Mouse (Mus musculus): ENCODE results near the gene Gldn. TPM values are rescaled to one million over a fixed set of nuclear protein-coding genes. Genes with fewer than 3 reads are reported as not detected.

Gene Gldn
- polyA plus RNA-seq, 1 experiment from 2014 or later: not detected

GRCm38 (mm10) chr9:54323456-54323855, 37.2 kb downstream of the Gldn start:
- no peak for ATAC-seq (ENCODE audit: insufficient number of reproducible peaks, insufficient read depth, low FRiP score, low read depth)
- 37% methylated on average over 8 of the region's 8 CpGs for WGBS
- Histone ChIP-seq H3K27ac (replicated peaks in 1 of 2; ENCODE audit: control insufficient read depth in 1 of 2, insufficient read depth in 1 of 2, low read depth in 2 of 2, low read length in 2 of 2) (no peak overlapping the region), H3K27me3 (ENCODE audit: control insufficient read depth, insufficient read depth, low read length) (no peaks in the 10 kb centered on the region), H3K4me1 (ENCODE audit: control insufficient read depth in 2 of 2, insufficient read depth in 2 of 2, low read length in 2 of 2) (no peaks in the 10 kb centered on the region), H3K36me3 (ENCODE audit: control insufficient read depth, insufficient read depth, low read length) (no peaks in the 10 kb centered on the region), H3K4me2 (ENCODE audit: low read length) (no peak overlapping the region), H3K9me3 (ENCODE audit: control insufficient read depth, low read length) (no peaks in the 10 kb centered on the region), H3K9ac (ENCODE audit: low read length) (no peak overlapping the region), H3K4me3 (ENCODE audit: control insufficient read depth in 1 of 2, insufficient read depth in 1 of 2, low read depth in 1 of 2, low read length in 2 of 2) (no peak overlapping the region)

DNA sequence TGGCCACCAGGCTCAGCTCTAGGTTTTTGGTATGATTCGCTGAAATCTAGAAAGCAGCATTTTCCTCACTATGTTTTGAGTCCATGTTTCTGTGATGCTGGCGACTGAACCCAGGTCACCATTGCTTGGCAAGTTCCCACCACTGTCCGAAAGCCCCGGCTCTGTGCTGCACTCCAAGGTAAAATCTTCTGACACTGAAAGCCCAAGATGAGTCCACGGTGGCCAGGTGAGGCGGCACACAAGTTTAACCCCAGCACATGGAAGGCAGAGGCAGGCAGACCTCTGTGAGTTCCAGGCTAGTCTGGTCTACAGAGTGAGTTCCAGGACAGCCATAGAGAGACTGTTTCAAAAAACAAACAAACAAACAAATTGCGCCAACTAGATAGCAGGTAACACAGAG, 42.9 kb downstream of the Gldn start:
- no peaks in the 10 kb centered on the region for H3K9me3 ChIP-seq (ENCODE audit: control insufficient read depth, low read length)
- WGBS: 84% methylated on average over 7 of the region's 7 CpGs
- H3K4me1 ChIP-seq (ENCODE audit: control insufficient read depth in 2 of 2, insufficient read depth in 2 of 2, low read length in 2 of 2): no peaks in the 10 kb centered on the region
- no peak overlapping the region for H3K4me2 ChIP-seq (ENCODE audit: low read length)
- H3K27me3 ChIP-seq (ENCODE audit: control insufficient read depth, insufficient read depth, low read length): no peaks in the 10 kb centered on the region
- ATAC-seq (ENCODE audit: insufficient number of reproducible peaks, insufficient read depth, low FRiP score, low read depth): no peak
- no peak overlapping the region for H3K4me3 ChIP-seq (ENCODE audit: control insufficient read depth in 1 of 2, insufficient read depth in 1 of 2, low read depth in 1 of 2, low read length in 2 of 2)
- H3K27ac ChIP-seq (replicated peaks in 1 of 2; ENCODE audit: control insufficient read depth in 1 of 2, insufficient read depth in 1 of 2, low read depth in 2 of 2, low read length in 2 of 2): no peak overlapping the region
- H3K9ac ChIP-seq (ENCODE audit: low read length): no peak overlapping the region
- H3K36me3 ChIP-seq (ENCODE audit: control insufficient read depth, insufficient read depth, low read length): no peaks in the 10 kb centered on the region

- no peaks in the 10 kb centered on the region for H3K36me3 ChIP-seq (ENCODE audit: control insufficient read depth, insufficient read depth, low read length)
- 83% methylated on average over 12 of the region's 12 CpGs for WGBS
- H3K4me2 ChIP-seq (ENCODE audit: low read length): no peak overlapping the region
- ATAC-seq (ENCODE audit: insufficient number of reproducible peaks, insufficient read depth, low FRiP score, low read depth): no peak
- H3K9me3 ChIP-seq (ENCODE audit: control insufficient read depth, low read length): no peaks in the 10 kb centered on the region
- no peak overlapping the region for H3K4me3 ChIP-seq (ENCODE audit: control insufficient read depth in 1 of 2, insufficient read depth in 1 of 2, low read depth in 1 of 2, low read length in 2 of 2)
- no peak overlapping the region for H3K27ac ChIP-seq (replicated peaks in 1 of 2; ENCODE audit: control insufficient read depth in 1 of 2, insufficient read depth in 1 of 2, low read depth in 2 of 2, low read length in 2 of 2)
- no peaks in the 10 kb centered on the region for H3K27me3 ChIP-seq (ENCODE audit: control insufficient read depth, insufficient read depth, low read length)
- no peak overlapping the region for H3K9ac ChIP-seq (ENCODE audit: low read length)
- no peaks in the 10 kb centered on the region for H3K4me1 ChIP-seq (ENCODE audit: control insufficient read depth in 2 of 2, insufficient read depth in 2 of 2, low read length in 2 of 2)
Observed at GRCm38 (mm10) chr9:54335582-54335981, 49.3 kb downstream of the Gldn start.

DNA sequence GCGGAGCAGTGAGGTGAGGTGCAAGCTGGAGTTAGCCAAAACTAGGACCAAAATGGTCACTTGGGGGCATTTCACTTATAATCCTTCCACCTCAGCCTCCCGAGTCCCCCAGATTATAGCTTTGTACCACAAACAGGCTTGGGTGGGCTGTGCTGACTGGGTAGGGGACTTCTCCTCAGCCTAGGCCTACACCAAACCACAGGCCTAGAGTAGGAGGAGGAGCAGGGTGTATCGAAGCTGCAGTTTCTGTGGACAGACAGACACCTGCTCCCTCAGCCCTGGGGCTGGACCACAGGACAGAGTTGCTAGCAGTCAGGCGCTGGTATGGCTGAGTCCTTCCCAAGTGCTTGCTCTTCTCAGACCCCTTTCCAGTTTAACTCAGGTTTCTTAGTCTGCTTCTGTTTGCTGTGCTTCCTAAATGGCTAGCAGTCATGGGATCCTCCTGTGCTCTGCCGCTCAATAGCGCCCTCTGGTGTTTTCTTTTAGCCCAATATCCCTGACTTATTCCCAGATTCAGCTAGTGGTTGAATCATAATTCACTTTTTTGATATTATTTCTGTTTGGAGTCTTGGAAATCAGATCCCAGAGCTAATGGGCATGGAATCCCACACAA, 50.4 kb downstream of the Gldn start:
- Histone ChIP-seq H3K4me1 (ENCODE audit: control insufficient read depth in 2 of 2, insufficient read depth in 2 of 2, low read length in 2 of 2) (no peaks in the 10 kb centered on the region), H3K9me3 (ENCODE audit: control insufficient read depth, low read length) (no peaks in the 10 kb centered on the region), H3K9ac (ENCODE audit: low read length) (no peak overlapping the region), H3K27ac (replicated peaks in 1 of 2; ENCODE audit: control insufficient read depth in 1 of 2, insufficient read depth in 1 of 2, low read depth in 2 of 2, low read length in 2 of 2) (no peak overlapping the region), H3K4me2 (ENCODE audit: low read length) (no peak overlapping the region), H3K36me3 (ENCODE audit: control insufficient read depth, insufficient read depth, low read length) (no peaks in the 10 kb centered on the region), H3K4me3 (ENCODE audit: control insufficient read depth in 1 of 2, insufficient read depth in 1 of 2, low read depth in 1 of 2, low read length in 2 of 2) (no peak overlapping the region), H3K27me3 (ENCODE audit: control insufficient read depth, insufficient read depth, low read length) (no peaks in the 10 kb centered on the region)
- 47% methylated on average over 6 of the region's 6 CpGs for WGBS
- ATAC-seq (ENCODE audit: insufficient number of reproducible peaks, insufficient read depth, low FRiP score, low read depth): no peak

DNA sequence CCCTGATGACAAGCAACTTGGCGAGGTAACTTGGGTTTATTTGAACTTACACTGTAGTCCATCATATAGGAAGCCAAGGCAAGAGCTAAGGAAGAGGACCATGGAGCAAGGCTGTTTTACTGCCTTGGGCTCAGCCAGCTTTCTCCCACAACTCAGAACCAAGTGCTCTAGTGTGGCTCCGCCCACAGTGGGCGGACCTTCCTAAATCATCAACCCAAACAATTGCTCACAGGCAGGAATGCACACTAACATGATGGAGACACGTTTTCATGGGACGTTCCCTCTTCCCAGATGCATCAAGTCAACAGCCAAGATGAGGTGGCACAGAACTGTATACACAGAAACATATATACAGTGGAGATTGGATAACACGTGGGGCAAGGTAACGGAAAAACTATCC, 55.7 kb downstream of the Gldn start:
- no peak overlapping the region for H3K4me2 ChIP-seq (ENCODE audit: low read length)
- no peaks in the 10 kb centered on the region for H3K4me1 ChIP-seq (ENCODE audit: control insufficient read depth in 2 of 2, insufficient read depth in 2 of 2, low read length in 2 of 2)
- 70% methylated on average over 7 of the region's 7 CpGs for WGBS
- no peak for ATAC-seq (ENCODE audit: insufficient number of reproducible peaks, insufficient read depth, low FRiP score, low read depth)
- no peak overlapping the region for H3K27ac ChIP-seq (replicated peaks in 1 of 2; ENCODE audit: control insufficient read depth in 1 of 2, insufficient read depth in 1 of 2, low read depth in 2 of 2, low read length in 2 of 2)
- no peaks in the 10 kb centered on the region for H3K9me3 ChIP-seq (ENCODE audit: control insufficient read depth, low read length)
- no peak overlapping the region for H3K9ac ChIP-seq (ENCODE audit: low read length)
- no peaks in the 10 kb centered on the region for H3K36me3 ChIP-seq (ENCODE audit: control insufficient read depth, insufficient read depth, low read length)
- no peak overlapping the region for H3K4me3 ChIP-seq (ENCODE audit: control insufficient read depth in 1 of 2, insufficient read depth in 1 of 2, low read depth in 1 of 2, low read length in 2 of 2)
- no peaks in the 10 kb centered on the region for H3K27me3 ChIP-seq (ENCODE audit: control insufficient read depth, insufficient read depth, low read length)

- Histone ChIP-seq H3K4me2 (ENCODE audit: low read length) (no peak overlapping the region), H3K4me3 (ENCODE audit: control insufficient read depth in 1 of 2, insufficient read depth in 1 of 2, low read depth in 1 of 2, low read length in 2 of 2) (no peak overlapping the region), H3K27ac (replicated peaks in 1 of 2; ENCODE audit: control insufficient read depth in 1 of 2, insufficient read depth in 1 of 2, low read depth in 2 of 2, low read length in 2 of 2) (no peak overlapping the region), H3K36me3 (ENCODE audit: control insufficient read depth, insufficient read depth, low read length) (no peaks in the 10 kb centered on the region), H3K9ac (ENCODE audit: low read length) (no peak overlapping the region), H3K9me3 (ENCODE audit: control insufficient read depth, low read length) (no peaks in the 10 kb centered on the region), H3K27me3 (ENCODE audit: control insufficient read depth, insufficient read depth, low read length) (no peaks in the 10 kb centered on the region), H3K4me1 (ENCODE audit: control insufficient read depth in 2 of 2, insufficient read depth in 2 of 2, low read length in 2 of 2) (no peaks in the 10 kb centered on the region)
- WGBS: 91% methylated on average over 6 of the region's 8 CpGs
- ATAC-seq (ENCODE audit: insufficient number of reproducible peaks, insufficient read depth, low FRiP score, low read depth): no peak
Observed at GRCm38 (mm10) chr9:54356756-54357155, 70.5 kb downstream of the Gldn start.

Other genes with a start within 250 kb of the Gldn start
- gene Tnfaip8l3, start 218.1 kb upstream of the Gldn start, polyA plus RNA-seq (2014; fragmentation: Nextera tagmentation; extraction: Ambion mirVana): 0.39 and 0.42 TPM in 2 replicates
- not detected in 2 replicates for gene Cyp19a1, start 18.4 kb upstream of the Gldn start, polyA plus RNA-seq (2014; fragmentation: Nextera tagmentation; extraction: Ambion mirVana)
- 8.5 and 11.4 TPM in 2 replicates for gene Dmxl2, start 215.1 kb downstream of the Gldn start, polyA plus RNA-seq (2014; fragmentation: Nextera tagmentation; extraction: Ambion mirVana)

All from heart, embryonic 14.5 days (tissue).